Mouse (Mus musculus) MEL (cell line): ENCODE results near the gene Aim2. TPM values are rescaled to one million over a fixed set of nuclear protein-coding genes. Genes with fewer than 3 reads are reported as not detected.

Experiments
- DNase-seq: peaks from one replicate; pipeline ENCODE4 v3.0.0; 2011; ENCODE audit warnings: low read depth, low spot score
- H3K27ac ChIP-seq: 2 replicates; pipeline ENCODE4 v1.5.1; 2012; ENCODE audit warnings: low read depth, mild to moderate bottlenecking, control low read depth, low read length, moderate library complexity; ENCODE audit not compliant: control insufficient read depth
- H3K27me3 ChIP-seq, 2 experiments: fragments of 150-350 bp in 1 of 2; sonication (generic) in 1 of 2; 2 replicates each; pipeline ENCODE4 v1.6.1; 2012; ENCODE audit warnings: low read length in 2 of 2, mild to moderate bottlenecking in 2 of 2, improper control_type of control experiment in 1 of 2, moderate library complexity in 1 of 2; ENCODE audit not compliant: insufficient read depth in 2 of 2, control insufficient read depth in 1 of 2
- H3K36me3 ChIP-seq, 2 experiments: 2 replicates each; pipeline ENCODE4 v1.6.1; 2012 to 2014; ENCODE audit warnings: low read length in 2 of 2, improper control_type of control experiment in 1 of 2, inconsistent platforms in 1 of 2, mild to moderate bottlenecking in 1 of 2; ENCODE audit not compliant: insufficient read depth in 2 of 2, control insufficient read depth in 1 of 2
- H3K4me1 ChIP-seq, 2 experiments: fragments of 150-350 bp in 1 of 2; sonication (generic) in 1 of 2; 2 replicates each; pipeline ENCODE4 v1.6.1; 2012; ENCODE audit warnings: low read length in 2 of 2, improper control_type of control experiment in 1 of 2, mild to moderate bottlenecking in 1 of 2; ENCODE audit not compliant: insufficient read depth in 2 of 2, control insufficient read depth in 1 of 2
- H3K4me3 ChIP-seq, 2 experiments: fragments of 150-350 bp in 1 of 2; sonication (generic) in 1 of 2; 2 replicates each; pipeline ENCODE4 v1.5.1; 2012; ENCODE audit warnings: low read depth in 2 of 2, low read length in 2 of 2, mild to moderate bottlenecking in 2 of 2, moderate library complexity in 2 of 2, control low read depth in 1 of 2, improper control_type of control experiment in 1 of 2; ENCODE audit not compliant: control insufficient read depth in 1 of 2, insufficient read depth in 1 of 2
- H3K79me2 ChIP-seq: 2 replicates; pipeline ENCODE4 v1.6.1; 2012; ENCODE audit warnings: mild to moderate bottlenecking, low read length, moderate library complexity; ENCODE audit not compliant: control insufficient read depth, poor library complexity, insufficient read depth
- H3K9ac ChIP-seq: 2 replicates; pipeline ENCODE4 v1.6.1; 2012; ENCODE audit warnings: low read depth, mild to moderate bottlenecking, control low read depth, low read length, moderate library complexity; ENCODE audit not compliant: control insufficient read depth, poor library complexity, severe bottlenecking
- H3K9me3 ChIP-seq: fragments of 150-350 bp; sonication (generic); replicated peaks from 2 replicates; pipeline ENCODE4 v1.6.1; 2012; ENCODE audit warnings: mild to moderate bottlenecking, low read length, improper control_type of control experiment, moderate library complexity; ENCODE audit not compliant: insufficient read depth
- BHLHE40 ChIP-seq: IDR thresholded peaks from 2 replicates; pipeline ENCODE4 v1.6.1; 2012; ENCODE audit warnings: low read depth, mild to moderate bottlenecking, inconsistent platforms, low read length, improper control_type of control experiment, borderline replicate concordance
- CHD1 ChIP-seq: IDR thresholded peaks from 2 replicates; pipeline ENCODE4 v1.6.1; 2012; ENCODE audit warnings: low read depth, mild to moderate bottlenecking, inconsistent platforms, low read length, improper control_type of control experiment
- CHD2 ChIP-seq: IDR thresholded peaks from 2 replicates; pipeline ENCODE4 v1.6.1; 2011; ENCODE audit warnings: low read length, improper control_type of control experiment
- CTCF ChIP-seq, 3 experiments: IDR thresholded peaks in 2 of 3; conservative IDR thresholded peaks in 1 of 3; 2 replicates each; pipeline ENCODE4 v1.5.1; 2011 to 2012; ENCODE audit warnings: low read length in 3 of 3, low read depth in 2 of 3, mild to moderate bottlenecking in 2 of 3, improper control_type of control experiment in 1 of 3, inconsistent platforms in 1 of 3, mixed read lengths in 1 of 3, moderate library complexity in 1 of 3; ENCODE audit not compliant: control insufficient read depth in 1 of 3, insufficient read depth in 1 of 3, poor library complexity in 1 of 3, severe bottlenecking in 1 of 3
- ELF1 ChIP-seq: IDR thresholded peaks from 2 replicates; pipeline ENCODE4 v1.6.1; 2014; ENCODE audit warnings: low read depth, mild to moderate bottlenecking, inconsistent platforms, low read length, improper control_type of control experiment, moderate library complexity
- EP300 ChIP-seq, 2 experiments: IDR thresholded peaks; 2 replicates each; pipeline ENCODE4 v1.6.1; 2011; ENCODE audit warnings: improper control_type of control experiment in 2 of 2, low read length in 2 of 2, low read depth in 1 of 2, mild to moderate bottlenecking in 1 of 2
- GABPA ChIP-seq: IDR thresholded peaks from 2 replicates; pipeline ENCODE4 v1.6.1; 2012; ENCODE audit warnings: low read depth, mild to moderate bottlenecking, inconsistent platforms, low read length, improper control_type of control experiment, moderate library complexity
- JUND ChIP-seq: IDR thresholded peaks from 2 replicates; pipeline ENCODE4 v1.6.1; 2011; ENCODE audit warnings: low read depth, mild to moderate bottlenecking, improper control_type of control experiment, low read length
- MEF2A ChIP-seq: IDR thresholded peaks from 2 replicates; pipeline ENCODE4 v1.6.1; 2014; ENCODE audit warnings: low read depth, mild to moderate bottlenecking, inconsistent platforms, low read length, improper control_type of control experiment; ENCODE audit not compliant: poor library complexity, insufficient replicate concordance, severe bottlenecking; ENCODE audit errors: extremely low read depth
- MYC ChIP-seq: IDR thresholded peaks from 2 replicates; pipeline ENCODE4 v1.6.1; 2011; ENCODE audit warnings: low read depth, mild to moderate bottlenecking, low read length, improper control_type of control experiment, moderate library complexity
- NRF1 ChIP-seq: IDR thresholded peaks from 2 replicates; pipeline ENCODE4 v1.6.1; 2014; ENCODE audit warnings: low read depth, mild to moderate bottlenecking, inconsistent platforms, low read length, improper control_type of control experiment, moderate library complexity; ENCODE audit not compliant: poor library complexity, insufficient read depth, severe bottlenecking
- POLR2A ChIP-seq, 2 experiments: IDR thresholded peaks; 2 replicates each; pipeline ENCODE4 v1.6.1; 2011 to 2012; ENCODE audit warnings: low read length in 2 of 2, mild to moderate bottlenecking in 2 of 2, control low read depth in 1 of 2, improper control_type of control experiment in 1 of 2, low read depth in 1 of 2, moderate library complexity in 1 of 2; ENCODE audit not compliant: control insufficient read depth in 1 of 2, insufficient read depth in 1 of 2, poor library complexity in 1 of 2
- RCOR1 ChIP-seq: IDR thresholded peaks from 2 replicates; pipeline ENCODE4 v1.6.1; 2012; ENCODE audit warnings: low read depth, mild to moderate bottlenecking, inconsistent platforms, low read length, improper control_type of control experiment
- SIN3A ChIP-seq: IDR thresholded peaks from 2 replicates; pipeline ENCODE4 v1.6.1; 2012; ENCODE audit warnings: low read length, improper control_type of control experiment, inconsistent platforms
- SMC3 ChIP-seq: IDR thresholded peaks from 2 replicates; pipeline ENCODE4 v1.6.1; 2011; ENCODE audit warnings: low read depth, low read length, improper control_type of control experiment
- TAL1 ChIP-seq: IDR thresholded peaks from 2 replicates; pipeline ENCODE4 v1.6.1; 2012; ENCODE audit warnings: mild to moderate bottlenecking, inconsistent platforms, low read length, moderate library complexity, mixed read lengths
- TBP ChIP-seq: IDR thresholded peaks from 2 replicates; pipeline ENCODE4 v1.8.0; 2011; ENCODE audit warnings: low read depth, low read length, improper control_type of control experiment
- TCF12 ChIP-seq: IDR thresholded peaks from 2 replicates; pipeline ENCODE4 v1.6.1; 2014; ENCODE audit warnings: low read depth, mild to moderate bottlenecking, inconsistent platforms, low read length, improper control_type of control experiment, moderate library complexity
- UBTF ChIP-seq: IDR thresholded peaks from 2 replicates; pipeline ENCODE4 v1.6.1; 2012; ENCODE audit warnings: low read depth, mild to moderate bottlenecking, inconsistent platforms, low read length, improper control_type of control experiment, moderate library complexity, borderline replicate concordance; ENCODE audit not compliant: insufficient read depth
- USF1 ChIP-seq: IDR thresholded peaks from 2 replicates; pipeline ENCODE4 v1.6.1; 2014; ENCODE audit warnings: low read depth, mild to moderate bottlenecking, inconsistent platforms, low read length, improper control_type of control experiment, moderate library complexity
- ZC3H11A ChIP-seq: IDR thresholded peaks from 2 replicates; pipeline ENCODE4 v1.6.1; 2012; ENCODE audit warnings: low read depth, mild to moderate bottlenecking, inconsistent platforms, low read length, improper control_type of control experiment
- ZMIZ1 ChIP-seq: IDR thresholded peaks from 2 replicates; pipeline ENCODE4 v1.6.1; 2012; ENCODE audit warnings: low read depth, mild to moderate bottlenecking, inconsistent platforms, low read length, improper control_type of control experiment, moderate library complexity
- ZNF384 ChIP-seq: IDR thresholded peaks from 2 replicates; pipeline ENCODE4 v1.6.1; 2012; ENCODE audit warnings: low read depth, mild to moderate bottlenecking, inconsistent platforms, low read length, improper control_type of control experiment
- polyA plus RNA-seq, 2 experiments: library from polyadenylated mRNA; stranded (reverse) in 1 of 2; unstranded in 1 of 2; fragments of >175 nt in 1 of 2; fragments of >200 nt in 1 of 2; gene quantifications; 2 replicates each; pipeline versions ENCODE4 v1.2.1 to v1.2.4; 2012; ENCODE audit warnings: low replicate concordance in 2 of 2, low read depth in 1 of 2; ENCODE audit not compliant: insufficient read length in 2 of 2, insufficient read depth in 1 of 2, missing spikeins in 1 of 2
- total RNA-seq: library from RNA; depleted of rRNA; stranded (reverse); fragments of 300-350 nt; gene quantifications from 2 replicates; pipeline ENCODE4 v1.2.3, GENCODE M21; 2012

Gene Aim2
- total and polyA plus RNA-seq, 3 experiments, result 2.3 to 9.1 TPM; not detected in 1

- Histone ChIP-seq H3K9me3 (no peaks in the 10 kb centered on the region), H3K27ac (no peak overlapping the region), H3K36me3 (no peaks in the 10 kb centered on the region), H3K27me3 (no peaks in the 10 kb centered on the region), H3K4me3 (no peak overlapping the region), H3K4me1 (no peaks in the 10 kb centered on the region), H3K9ac (no peak overlapping the region), H3K79me2 (no peaks in the 10 kb centered on the region)
- DNase-seq, result no peak
- TF ChIP-seq CHD1 (no peak), MYC (no peak), SMC3 (no peak), SIN3A (no peak), TBP (no peak), ZNF384 (no peak), UBTF (no peak), CTCF (IDR thresholded peaks at IDR 0.05 in 2 of 3, conservative IDR thresholded peaks at IDR 0.05 in 1 of 3; ENCODE audit: control insufficient read depth in 1 of 3, insufficient read depth in 1 of 3, low read depth in 2 of 3, low read length in 3 of 3, poor library complexity in 1 of 3, severe bottlenecking in 1 of 3) (no peak), ZC3H11A (no peak), EP300 (IDR thresholded peaks at IDR 0.05; ENCODE audit: low read depth in 1 of 2, low read length in 2 of 2) (no peak), MEF2A (no peak), USF1 (no peak), POLR2A (IDR thresholded peaks at IDR 0.05; ENCODE audit: control insufficient read depth in 1 of 2, insufficient read depth in 1 of 2, low read depth in 1 of 2, low read length in 2 of 2, poor library complexity in 1 of 2) (no peak), ELF1 (no peak), BHLHE40 (no peak), TCF12 (no peak), TAL1 (no peak), ZMIZ1 (no peak), RCOR1 (no peak), CHD2 (no peak)
Measured at GRCm38 (mm10) chr1:173365970-173366409, 15.3 kb downstream of the Aim2 start.

GRCm38 (mm10) chr1:173366701-173367355 lies 16.1 kb downstream of the Aim2 start:
- Histone ChIP-seq H3K9me3 (no peaks in the 10 kb centered on the region), H3K4me3 (no peak overlapping the region), H3K4me1 (no peaks in the 10 kb centered on the region), H3K79me2 (no peaks in the 10 kb centered on the region), H3K9ac (no peak overlapping the region), H3K36me3 (no peaks in the 10 kb centered on the region), H3K27me3 (no peaks in the 10 kb centered on the region), H3K27ac (no peak overlapping the region)
- no peak for DNase-seq
- TF ChIP-seq MEF2A, result no peak
- TF ChIP-seq UBTF, result no peak
- TF ChIP-seq TBP, result no peak
- no peak for TF ChIP-seq ELF1
- TF ChIP-seq GABPA, result no peak
- no peak for TF ChIP-seq USF1
- TF ChIP-seq JUND, result no peak
- no peak for TF ChIP-seq NRF1
- no peak for TF ChIP-seq BHLHE40
- no peak for TF ChIP-seq TAL1
- TF ChIP-seq, all 39 proteins: peak for 0
